8 mouse cellular contexts compared by ENCODE assay signal in genomic region chr14:60250366-60250765, GRCm38 (mm10). TPM values are rescaled to one million over a fixed set of nuclear protein-coding genes. Genes with fewer than 3 reads are reported as not detected.
DNase-seq lines count a peak whose midpoint lies in the region; ATAC-seq and TF ChIP-seq lines count a peak whose summit lies in the region.

No protein-coding gene starts in this region.

- peak overlapping the region; percentile 25; the same call in 1 of the 2 replicates for H3K4me3 ChIP-seq in spleen, adult 2 months (ENCODE audit: extremely low read depth, insufficient read depth, insufficient read length)
- peak overlapping the region; percentile 97 for H3K4me3 ChIP-seq in limb, embryonic 13.5 days
- peak overlapping the region; percentile 94 for H3K4me3 ChIP-seq in stomach, embryonic 16.5 days (replicated peaks; ENCODE audit: low read length)

- peaks cover 10% of the 10 kb centered on the region for H3K4me1 ChIP-seq in spleen, adult 2 months (ENCODE audit: control insufficient read depth, insufficient read depth, insufficient read length)
- peaks cover 21% of the 10 kb centered on the region for H3K4me1 ChIP-seq in limb, embryonic 13.5 days
- H3K4me1 ChIP-seq in stomach, embryonic 16.5 days (ENCODE audit: control insufficient read depth, insufficient read depth, low read length): peaks cover 14% of the 10 kb centered on the region

- 4% methylated on average over 8 of the region's 8 CpGs for WGBS in spleen, adult 2 months
- WGBS in limb, embryonic 13.5 days: 25% methylated on average over 8 of the region's 8 CpGs
- WGBS in stomach, embryonic 16.5 days: 6% methylated on average over 8 of the region's 8 CpGs

- no peak overlapping the region for H3K27ac ChIP-seq in spleen, adult 2 months (ENCODE audit: insufficient read depth, low read length)
- no peak overlapping the region for H3K27ac ChIP-seq in limb, embryonic 13.5 days
- H3K27ac ChIP-seq in stomach, embryonic 16.5 days (ENCODE audit: low read length): no peak overlapping the region

- ATAC-seq in limb, embryonic 13.5 days (ENCODE audit: low FRiP score, low read depth): no peak
- ATAC-seq in stomach, embryonic 16.5 days (ENCODE audit: insufficient read depth, low FRiP score): no peak

- H3K27me3 ChIP-seq in spleen, adult 2 months (ENCODE audit: control insufficient read depth, insufficient read depth, low read length): no peaks in the 10 kb centered on the region
- H3K27me3 ChIP-seq in limb, embryonic 13.5 days: no peaks in the 10 kb centered on the region
- no peaks in the 10 kb centered on the region for H3K27me3 ChIP-seq in stomach, embryonic 16.5 days (ENCODE audit: control insufficient read depth, insufficient read depth, low read length)

- DNase-seq in embryo, embryonic 10.5 days (ENCODE audit: low spot score): peak; percentile 24
- DNase-seq in embryo, embryonic 10 days (ENCODE audit: low spot score): no peak
- no peak for DNase-seq in spleen, adult 2 months (ENCODE audit: low read depth in 1 of 2, low spot score in 2 of 2)
- no peak for DNase-seq in spleen, postnatal 4 days (ENCODE audit: low spot score in 2 of 2)
- DNase-seq in cerebellum, adult 11 months: no peak
- no peak for DNase-seq in kidney, adult 8-10 months

- TF ChIP-seq CTCF in spleen, adult 2 months (IDR thresholded peaks at IDR 0.05; ENCODE audit: extremely low read depth, insufficient read depth, insufficient read length, insufficient replicate concordance): no peak

- H3K9ac ChIP-seq in limb, embryonic 13.5 days: peak overlapping the region; percentile 97
- H3K9ac ChIP-seq in stomach, embryonic 16.5 days (ENCODE audit: low read length): peak overlapping the region; percentile 96

- TF ChIP-seq POLR2A in spleen, adult 2 months (IDR thresholded peaks at IDR 0.05; ENCODE audit: low read depth, low read length): no peak

- no peaks in the 10 kb centered on the region for H3K9me3 ChIP-seq in limb, embryonic 13.5 days
- H3K9me3 ChIP-seq in stomach, embryonic 16.5 days (replicated peaks; ENCODE audit: control insufficient read depth, low read length): no peaks in the 10 kb centered on the region

- H3K36me3 ChIP-seq in spleen, adult 2 months (ENCODE audit: control insufficient read depth, insufficient read depth, low read length): peaks cover 1% of the 10 kb centered on the region; the same call in 1 of the 2 replicates
- H3K36me3 ChIP-seq in limb, embryonic 13.5 days: peaks cover 1% of the 10 kb centered on the region
- H3K36me3 ChIP-seq in stomach, embryonic 16.5 days (ENCODE audit: control insufficient read depth, insufficient read depth, low read length): no peaks in the 10 kb centered on the region

- H3K4me2 ChIP-seq in limb, embryonic 13.5 days (replicated peaks): peak overlapping the region; percentile 88
- peak overlapping the region; percentile 73 for H3K4me2 ChIP-seq in stomach, embryonic 16.5 days (ENCODE audit: low read depth, low read length)

RNA-seq across cellular contexts. Expression of gene Nupl1, which starts 0.9 kb away (rescaled TPM):
- not detected in 2 replicates for polyA plus RNA-seq in spleen, adult 2 months (2012; rRNA removed)
- not detected in 2 replicates for polyA plus RNA-seq in limb, embryonic 13.5 days (2015; fragmentation: Nextera tagmentation; extraction: Ambion mirVana)
- polyA plus RNA-seq in stomach, embryonic 16.5 days (2015; fragmentation: Nextera tagmentation; extraction: Ambion mirVana): 0.08 and 0.10 TPM in 2 replicates

RNA-seq across cellular contexts. Expression of gene Gm49336, which starts 0.9 kb away (rescaled TPM):
- 11.9 and 14.3 TPM in 2 replicates for polyA plus RNA-seq in spleen, adult 2 months (2012; rRNA removed)
- polyA plus RNA-seq in limb, embryonic 13.5 days (2015; fragmentation: Nextera tagmentation; extraction: Ambion mirVana): 47.2 and 51.6 TPM in 2 replicates
- 49.1 and 50.5 TPM in 2 replicates for polyA plus RNA-seq in stomach, embryonic 16.5 days (2015; fragmentation: Nextera tagmentation; extraction: Ambion mirVana)

RNA-seq across cellular contexts. Expression of gene Mtmr6, which starts 14.7 kb away (rescaled TPM):
- 9.5 and 10.2 TPM in 2 replicates for polyA plus RNA-seq in spleen, adult 2 months (2012; rRNA removed)
- polyA plus RNA-seq in limb, embryonic 13.5 days (2015; fragmentation: Nextera tagmentation; extraction: Ambion mirVana): 35.2 and 37.4 TPM in 2 replicates
- 40.9 and 46.5 TPM in 2 replicates for polyA plus RNA-seq in stomach, embryonic 16.5 days (2015; fragmentation: Nextera tagmentation; extraction: Ambion mirVana)

RNA-seq across cellular contexts. Expression of gene Atp8a2, which starts 53.4 kb away (rescaled TPM):
- polyA plus RNA-seq in spleen, adult 2 months (2012; rRNA removed): 0.31 and 0.32 TPM in 2 replicates
- polyA plus RNA-seq in limb, embryonic 13.5 days (2015; fragmentation: Nextera tagmentation; extraction: Ambion mirVana): 3.2 and 3.8 TPM in 2 replicates
- polyA plus RNA-seq in stomach, embryonic 16.5 days (2015; fragmentation: Nextera tagmentation; extraction: Ambion mirVana): 5.2 and 5.4 TPM in 2 replicates

Comparison
In these comparisons a context has a peak if more than half of its experiments do, and no peak if none do; other contexts are left out.
1. H3K4me3 ChIP-seq: peak in every context shown above with its lines; median percentile 97 in limb, embryonic 13.5 days; 94 in stomach, embryonic 16.5 days; 25 in spleen, adult 2 months.